Mouse (Mus musculus) thymus, postnatal 10 days (tissue): Measurements from ENCODE around the gene Sppl2c.
A peak's percentile ranks its signal among the peaks of the same experiment; 100 is the strongest.

Experiments
- DNase-seq, 2 experiments: peaks; one replicate each; pipeline ENCODE4 v3.0.0; 2021; ENCODE audit warnings: low spot score in 2 of 2

Sppl2c gene

DNA sequence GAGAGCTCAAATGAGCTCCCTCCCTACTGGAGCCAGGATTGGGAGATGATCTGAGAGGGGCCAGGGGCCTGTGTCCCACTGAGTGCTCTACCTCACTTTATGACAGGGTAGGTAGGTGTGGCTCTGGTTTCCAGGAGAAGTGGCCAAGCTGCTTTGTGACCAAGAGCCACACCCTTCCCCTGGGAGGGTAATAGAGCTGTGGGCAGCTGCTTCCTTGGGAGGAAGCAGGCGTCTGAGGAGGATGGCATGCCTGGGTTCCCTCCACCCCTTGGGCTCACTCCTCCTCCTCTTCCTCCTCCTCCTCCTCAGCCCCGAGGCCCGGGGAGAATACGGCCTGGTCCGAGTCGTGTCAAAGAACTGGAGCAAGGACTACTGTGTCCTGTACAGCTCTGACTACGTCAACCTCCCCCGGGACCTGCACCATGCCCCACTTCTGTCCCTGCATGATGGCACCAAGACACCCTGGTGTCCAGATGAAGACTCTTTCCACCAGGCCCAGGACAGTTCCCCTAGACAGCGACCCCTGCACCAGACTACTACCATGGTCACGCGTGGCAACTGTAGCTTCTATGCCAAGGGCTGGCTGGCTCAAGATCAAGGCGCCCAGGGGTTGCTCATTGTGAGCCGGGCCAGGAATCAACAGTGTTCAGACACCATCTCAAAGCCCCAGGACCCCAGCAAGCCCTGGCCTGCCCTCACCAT, at the start of gene Sppl2c:
Sppl2c (plus strand) TSS at position 193 of the 702 bp plus-strand sequence.
- DNase-seq: no peak

DNA sequence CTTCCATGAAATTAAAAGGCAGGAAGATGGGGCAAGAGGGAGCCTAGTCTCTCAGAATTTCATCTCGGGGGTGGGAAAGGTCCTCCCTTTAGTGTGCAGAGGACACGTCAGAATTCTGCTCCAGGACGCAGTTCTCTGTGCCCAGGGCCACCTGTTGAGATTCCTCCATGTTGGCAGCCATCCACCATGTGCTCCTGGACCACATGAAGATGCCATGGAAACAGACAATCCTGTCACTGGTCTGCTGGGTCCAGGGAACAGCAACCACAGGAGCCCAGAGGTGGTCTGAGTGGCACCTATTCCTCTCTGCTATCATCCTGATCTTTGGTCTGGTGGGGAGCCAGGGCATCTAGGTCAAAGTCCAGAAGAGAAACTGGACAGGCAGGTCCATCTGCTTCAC, 47.2 kb upstream of the Sppl2c start:
- no peak for DNase-seq

DNA sequence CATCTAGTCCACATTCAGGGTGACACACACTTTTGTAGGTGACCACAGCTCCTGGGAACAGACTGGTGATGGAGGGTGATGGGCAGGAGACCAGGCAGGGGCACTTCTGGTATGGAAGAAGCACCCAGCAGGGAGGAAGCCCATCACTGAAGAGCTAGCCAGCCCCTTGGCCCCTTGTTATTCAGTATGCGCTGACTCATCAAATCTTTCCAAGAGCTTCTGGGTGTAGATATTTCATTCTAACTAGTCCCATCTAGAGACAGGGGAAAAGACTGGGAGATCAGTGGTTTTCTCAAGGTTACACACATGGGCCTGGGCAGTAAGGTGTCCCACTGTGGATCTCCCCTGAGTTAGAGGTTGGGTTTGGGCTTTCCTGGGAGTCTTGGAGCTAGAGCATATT, 41.2 kb upstream of the Sppl2c start:
- no peak for DNase-seq

DNA sequence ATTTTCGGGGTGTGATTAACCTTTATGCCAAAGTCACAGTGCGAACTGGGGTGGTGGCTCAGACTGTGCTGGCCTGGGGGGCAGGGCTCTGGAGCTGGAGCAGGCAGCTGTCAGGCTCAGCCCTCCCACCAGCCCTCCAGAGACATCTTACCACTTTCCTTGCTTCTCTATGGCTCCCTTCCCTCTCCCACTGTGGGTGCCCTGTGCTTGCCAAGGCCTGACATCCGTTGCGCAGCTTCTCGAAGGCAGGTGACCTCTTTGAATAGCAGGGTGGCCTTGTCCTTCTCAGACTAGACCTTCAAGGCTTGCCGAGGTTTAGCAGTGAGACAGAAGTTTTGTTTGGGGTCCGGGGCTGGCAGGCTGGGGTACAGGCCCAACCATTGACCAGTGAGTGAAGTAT, 37.3 kb upstream of the Sppl2c start:
- no peak for DNase-seq

DNA sequence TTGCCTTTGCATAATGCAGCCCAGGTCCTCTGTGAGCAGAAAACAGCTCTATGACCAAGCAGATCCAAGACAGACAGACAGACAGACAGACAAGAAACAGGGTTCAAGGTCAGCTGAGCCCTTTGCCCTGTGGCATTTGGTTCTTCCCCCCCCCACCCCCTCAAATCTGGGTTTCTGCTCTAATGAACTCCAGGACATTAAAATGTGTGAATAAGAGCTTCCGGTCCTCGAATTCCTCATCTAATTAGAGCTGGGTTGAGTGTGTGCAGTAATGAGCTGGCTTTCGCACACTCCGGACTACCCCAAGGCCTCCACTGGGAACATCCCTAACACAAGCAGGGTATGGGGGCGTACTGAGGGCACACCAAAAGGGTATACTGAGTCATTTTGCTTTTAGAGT, 35.2 kb upstream of the Sppl2c start:
- DNase-seq: no peak

DNA sequence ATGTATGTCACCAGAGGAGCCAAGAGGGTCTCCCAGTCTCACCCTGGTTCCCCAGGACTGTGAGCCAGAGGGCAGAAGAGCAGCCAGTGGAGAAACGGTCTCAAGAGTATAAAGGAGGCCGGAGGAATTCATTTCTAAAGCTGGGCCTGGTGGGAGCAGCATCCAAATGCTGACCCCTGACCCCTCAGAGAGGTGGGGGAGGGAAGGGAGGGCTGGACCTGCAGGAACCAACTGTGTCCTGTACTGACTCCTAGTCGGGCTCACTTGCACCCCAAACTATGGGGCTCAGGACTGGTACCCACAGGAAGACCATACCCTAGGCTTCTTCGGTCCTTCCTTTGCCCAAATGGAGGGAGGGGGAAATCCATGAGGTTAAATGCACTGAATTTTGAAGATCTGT, 31.8 kb upstream of the Sppl2c start:
- no peak for DNase-seq

DNA sequence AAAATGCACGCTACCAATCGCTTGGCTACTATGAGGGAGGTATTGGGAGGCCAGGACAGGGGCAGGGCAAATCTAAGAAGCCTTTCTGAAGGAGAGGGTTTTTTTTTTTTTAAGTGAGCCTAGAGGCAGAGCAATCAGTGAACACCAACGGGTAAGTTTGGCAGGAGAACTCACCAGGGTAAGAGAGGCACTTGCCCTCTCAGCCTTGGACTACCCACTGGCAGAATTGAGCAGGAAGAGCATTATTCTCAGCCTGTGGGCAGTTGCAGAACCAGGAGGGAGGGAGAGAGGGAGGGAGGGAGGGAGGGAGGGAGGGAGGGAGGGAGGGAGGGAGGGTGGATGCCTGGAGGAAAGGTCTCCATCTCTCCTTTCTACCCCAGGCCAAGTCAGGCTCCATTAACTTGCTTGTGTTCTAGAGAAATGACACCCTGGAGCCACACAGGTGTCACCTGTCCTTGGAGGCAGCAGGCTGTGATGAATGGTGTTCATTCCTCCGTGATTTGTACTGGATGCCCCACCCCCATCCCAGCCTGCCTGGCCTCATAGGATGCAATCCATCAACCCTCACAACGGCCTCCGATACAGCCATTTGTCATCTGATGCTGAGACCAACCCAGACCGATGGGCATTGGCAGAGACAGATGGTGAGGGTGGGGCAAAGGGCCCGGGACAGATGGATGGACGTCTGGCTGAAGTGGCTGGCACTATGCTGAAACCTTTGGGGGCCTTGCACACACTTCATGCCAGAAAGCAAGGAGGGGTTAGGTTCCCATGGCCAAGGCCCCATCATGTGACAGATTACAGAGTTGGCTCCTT, 31.1 kb upstream of the Sppl2c start:
- DNase-seq: no peak

DNA sequence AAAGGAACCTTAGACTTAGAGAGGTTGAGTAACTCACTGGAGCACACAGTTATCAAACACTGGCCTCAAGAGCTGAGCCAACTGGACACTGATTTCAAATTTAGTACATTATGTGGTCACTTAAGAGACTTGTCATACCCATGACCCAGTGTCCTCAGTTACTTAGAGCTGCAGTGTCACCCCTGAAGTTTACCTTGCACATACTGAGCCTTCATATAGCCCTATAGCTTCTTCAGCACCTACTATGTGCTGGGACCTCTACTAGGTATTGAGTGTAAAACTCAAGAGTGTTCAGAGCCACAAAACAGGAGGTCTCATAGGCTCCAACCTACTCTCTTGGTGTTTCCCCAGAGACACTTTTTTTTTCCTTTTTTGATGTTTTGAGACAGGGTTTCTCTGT, 30.2 kb upstream of the Sppl2c start:
- no peak for DNase-seq

DNA sequence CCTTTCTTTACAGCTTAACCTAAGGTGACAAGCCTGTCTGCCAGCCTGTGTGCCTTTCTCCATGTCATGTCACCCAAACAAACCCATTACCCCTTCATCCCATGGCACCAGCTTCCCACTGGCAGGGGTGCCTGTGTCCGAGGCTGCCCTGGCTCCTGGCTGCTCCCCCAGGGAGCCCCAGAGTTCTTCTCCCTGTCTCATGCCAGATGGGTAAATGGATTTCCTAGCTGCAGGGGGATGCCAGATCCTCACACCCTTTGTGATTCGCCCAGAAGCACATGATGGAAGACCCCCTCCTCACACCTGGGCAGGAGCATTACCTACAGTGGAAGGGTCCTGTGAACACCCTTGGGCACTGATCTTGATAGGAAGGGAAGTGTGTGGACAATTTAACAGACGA, 29.7 kb upstream of the Sppl2c start:
- DNase-seq: no peak

DNA sequence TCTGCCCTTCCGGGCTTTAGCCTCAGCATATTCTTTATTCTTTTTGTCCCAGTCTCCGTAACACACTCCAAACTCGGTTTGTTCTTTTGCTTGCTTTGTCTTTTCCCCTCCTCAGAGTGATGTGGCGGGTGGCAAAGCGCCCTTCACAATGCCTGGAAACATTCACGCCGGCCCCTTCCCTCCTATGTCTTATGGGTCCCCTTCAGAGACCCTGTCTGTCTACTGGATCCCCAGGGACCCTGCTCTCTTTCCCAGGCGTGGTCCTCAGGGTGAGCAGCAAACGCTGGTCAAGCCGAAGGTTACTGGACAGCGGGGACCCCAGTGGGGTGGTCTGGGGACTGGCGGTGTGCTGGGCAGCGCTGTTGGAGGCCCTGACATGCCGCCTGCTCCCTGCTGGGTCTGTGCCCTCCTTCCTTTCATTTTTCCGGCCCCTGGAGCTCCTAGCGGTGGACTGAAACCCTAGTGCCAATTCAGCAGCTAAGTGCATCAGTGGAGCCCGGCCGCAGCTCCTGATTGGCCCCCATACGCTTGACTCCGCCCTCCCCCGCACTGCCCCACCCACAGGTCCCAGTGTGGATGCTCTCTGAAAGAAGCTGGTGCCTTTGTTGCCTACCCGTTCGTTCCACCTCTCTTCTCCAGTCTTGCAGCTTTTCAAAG, 28.4 kb upstream of the Sppl2c start:
- peak in 1 of 2 experiments; percentile 12 for DNase-seq

DNA sequence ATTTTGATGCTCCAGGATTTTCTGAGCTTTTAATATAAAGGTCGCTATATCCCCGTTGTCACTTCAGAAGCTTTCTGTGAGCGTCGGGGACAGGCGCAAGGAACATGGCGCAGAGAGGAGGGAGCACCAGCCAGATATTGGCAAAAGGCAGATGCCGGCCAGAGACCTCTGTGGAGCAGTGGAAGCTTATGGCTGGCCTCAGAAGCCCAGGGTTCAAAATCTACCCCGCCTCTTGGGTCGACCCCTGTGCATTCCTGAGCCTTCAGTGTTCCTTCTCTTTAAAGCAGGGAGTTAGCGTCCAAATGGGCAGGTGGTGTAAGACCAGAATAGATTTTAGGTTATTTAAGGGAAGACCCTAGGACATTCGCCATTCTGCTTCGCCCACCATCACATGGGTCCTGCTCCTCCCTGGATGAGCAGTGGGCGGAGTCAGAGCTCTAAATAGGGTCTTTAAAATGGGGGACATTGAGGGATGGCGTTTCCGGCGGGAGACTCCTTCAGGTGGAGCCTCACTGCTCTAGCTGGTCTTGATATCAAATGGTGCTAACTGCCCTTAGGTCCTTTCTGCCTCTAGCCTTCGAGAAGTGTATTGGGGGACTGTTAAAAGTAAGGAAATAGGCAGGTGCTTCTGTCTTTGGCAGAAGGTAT, 27.7 kb upstream of the Sppl2c start:
- DNase-seq: no peak

DNA sequence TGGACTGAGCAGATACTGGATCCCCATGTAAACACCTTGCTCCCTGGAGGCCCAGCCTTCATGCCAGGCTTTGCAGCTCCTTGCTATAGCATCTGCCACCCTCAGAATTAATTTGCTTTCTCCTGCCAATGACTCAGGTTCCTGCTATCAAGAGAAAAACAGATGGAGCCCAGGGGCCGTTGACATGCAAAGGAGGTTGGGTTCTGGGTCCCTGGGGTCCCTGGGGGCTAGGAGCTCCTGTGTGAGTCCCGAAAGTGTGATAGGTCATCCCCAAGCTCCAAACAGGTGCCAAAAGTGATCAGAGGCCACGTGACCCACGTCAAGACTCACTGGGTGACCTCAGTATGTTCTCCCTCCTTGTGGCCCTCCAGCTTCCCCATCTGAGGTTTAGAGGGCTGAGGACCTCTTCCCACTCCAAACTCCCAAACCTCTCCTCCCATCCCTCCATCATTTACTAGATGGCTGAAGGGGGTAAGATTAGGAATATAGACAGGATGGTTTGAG, 26.3 kb upstream of the Sppl2c start:
- DNase-seq: no peak

DNA sequence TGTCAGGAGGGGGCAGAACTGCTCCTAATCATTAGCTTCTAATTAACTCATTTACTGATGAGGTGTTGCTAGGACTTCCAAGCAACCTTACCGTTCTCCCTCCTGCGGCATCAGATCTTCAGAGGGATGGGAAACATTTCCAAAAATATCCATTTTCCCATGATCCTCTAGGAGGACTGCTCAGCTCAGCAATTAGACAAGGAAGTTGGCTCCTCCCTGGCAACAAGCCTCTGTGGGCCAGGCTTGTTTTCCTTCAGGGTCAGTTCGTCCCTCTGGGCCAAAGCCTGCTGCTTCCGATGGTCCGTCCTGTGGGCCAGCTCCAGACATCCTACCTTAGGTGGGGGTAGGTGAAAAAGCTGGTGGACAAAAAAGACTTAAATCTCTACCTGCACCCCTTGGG, 25.0 kb upstream of the Sppl2c start:
- no peak for DNase-seq

DNA sequence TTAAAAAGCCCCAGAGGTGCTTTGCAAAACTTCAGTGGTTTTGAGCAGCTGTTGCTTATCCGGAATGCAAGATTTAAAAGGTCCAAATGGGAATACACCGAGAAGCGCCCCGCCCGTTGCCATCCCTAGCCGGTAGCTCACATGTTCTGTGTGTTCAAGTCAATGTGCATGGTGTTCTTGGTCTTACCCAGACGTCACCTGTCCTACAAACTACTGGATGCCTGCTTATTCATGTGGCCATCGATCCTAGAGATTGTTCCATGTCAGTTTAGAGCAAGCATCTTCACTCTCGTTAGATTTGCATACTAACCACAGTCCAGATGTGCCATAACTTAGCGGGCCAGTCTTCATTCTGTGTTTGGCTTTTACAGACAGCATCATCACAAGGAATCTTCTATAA, 21.9 kb upstream of the Sppl2c start:
- DNase-seq: no peak

DNA sequence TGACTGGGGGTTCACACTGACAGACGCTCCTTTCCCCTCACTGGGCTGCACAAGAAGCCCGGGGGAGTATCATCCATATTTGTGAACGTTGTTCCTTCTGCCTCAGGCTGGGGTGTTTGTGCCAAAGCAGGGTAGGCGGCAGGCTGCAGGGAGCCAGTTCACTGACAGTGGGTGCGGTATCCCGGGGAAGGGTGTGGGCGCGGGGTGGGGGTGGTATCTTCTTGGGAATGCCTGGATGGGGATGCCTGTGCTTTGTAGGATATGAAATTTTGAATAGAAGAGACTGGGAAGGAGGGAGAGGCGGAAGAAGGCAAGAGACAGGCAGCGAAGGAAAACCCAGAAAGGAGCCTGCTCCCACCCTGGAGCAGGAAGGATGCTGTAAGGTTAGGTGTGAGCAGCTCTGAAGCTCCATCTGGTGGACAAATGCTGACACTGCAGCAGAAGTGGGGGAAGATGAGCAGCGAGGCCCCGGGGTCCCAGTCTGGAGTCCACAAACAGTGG, 14.8 kb upstream of the Sppl2c start:
- DNase-seq: peak in 1 of 2 experiments; percentile 46

DNA sequence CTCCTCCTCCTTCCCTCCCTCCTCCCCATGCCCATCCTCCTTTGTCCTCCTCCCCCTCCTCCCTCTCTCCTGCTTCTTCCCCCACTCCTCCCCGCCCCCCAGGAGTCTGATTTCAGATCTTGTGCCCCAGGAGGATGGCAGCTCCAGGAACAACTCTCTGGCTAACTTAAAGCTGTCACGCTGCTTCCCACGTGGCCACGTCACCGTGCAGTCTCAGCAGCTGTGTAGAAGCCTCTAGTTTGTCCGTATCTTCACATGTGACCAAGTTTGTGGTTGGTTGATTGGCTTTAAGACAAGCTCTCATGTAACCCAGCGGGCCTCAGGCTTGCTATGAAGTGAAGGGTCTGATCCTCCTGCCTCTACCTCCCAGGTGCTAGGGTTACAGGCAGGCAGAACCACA, 7.2 kb upstream of the Sppl2c start:
- DNase-seq: no peak

DNA sequence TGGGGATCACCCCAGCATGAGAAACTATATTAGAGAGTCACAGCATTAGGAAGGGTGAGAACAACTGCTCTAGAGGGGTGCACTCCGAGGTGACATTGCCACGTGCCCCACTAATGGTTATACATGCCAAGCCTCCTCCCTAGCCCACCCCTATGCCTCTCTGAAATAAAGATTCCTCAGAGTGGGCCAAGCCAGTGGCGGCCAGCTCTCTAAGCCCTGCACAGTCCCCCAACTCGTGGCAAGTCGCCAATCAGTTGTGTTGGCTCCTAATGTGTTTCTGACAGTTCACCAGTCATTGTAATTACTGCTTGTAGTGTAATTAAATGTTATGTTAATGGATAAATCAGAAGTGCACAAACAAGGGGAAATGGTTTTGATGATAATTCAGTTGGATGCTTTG, 6.3 kb upstream of the Sppl2c start:
- DNase-seq: no peak

DNA sequence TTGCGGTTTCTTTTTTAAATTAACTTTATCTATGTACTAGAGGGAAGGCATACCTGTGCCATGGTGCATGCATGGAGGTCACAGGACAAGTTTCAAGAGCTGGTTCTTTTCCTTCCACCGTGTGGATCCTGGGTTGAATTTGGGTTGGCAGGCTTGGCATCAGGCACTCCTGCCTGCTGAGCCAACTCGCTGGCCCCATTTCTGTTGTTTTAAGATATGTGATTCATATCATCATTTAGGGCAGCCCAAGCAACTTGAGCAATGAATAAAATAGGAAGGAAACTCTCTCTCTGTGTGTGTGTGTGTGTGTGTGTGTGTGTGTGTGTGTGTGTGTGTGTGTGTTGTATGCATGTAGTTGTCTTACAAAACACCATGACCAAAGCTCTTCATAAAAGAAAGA, 4.0 kb upstream of the Sppl2c start:
- no peak for DNase-seq

DNA sequence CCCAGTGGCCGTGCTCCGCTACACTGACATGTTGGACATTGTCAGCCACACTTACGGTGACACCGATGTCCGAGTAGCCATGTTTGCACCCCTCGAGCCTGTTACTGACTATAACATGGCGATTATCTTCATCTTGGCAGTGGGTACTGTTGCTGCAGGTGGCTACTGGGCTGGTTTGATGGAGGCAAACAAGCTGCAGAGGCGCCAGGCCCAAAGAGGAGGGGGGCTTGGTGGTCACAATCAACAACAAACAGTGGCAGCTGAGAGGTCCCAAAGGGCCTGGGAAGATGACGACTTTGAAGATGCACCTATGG, 667 bp downstream of the Sppl2c start:
- DNase-seq: no peak

DNA sequence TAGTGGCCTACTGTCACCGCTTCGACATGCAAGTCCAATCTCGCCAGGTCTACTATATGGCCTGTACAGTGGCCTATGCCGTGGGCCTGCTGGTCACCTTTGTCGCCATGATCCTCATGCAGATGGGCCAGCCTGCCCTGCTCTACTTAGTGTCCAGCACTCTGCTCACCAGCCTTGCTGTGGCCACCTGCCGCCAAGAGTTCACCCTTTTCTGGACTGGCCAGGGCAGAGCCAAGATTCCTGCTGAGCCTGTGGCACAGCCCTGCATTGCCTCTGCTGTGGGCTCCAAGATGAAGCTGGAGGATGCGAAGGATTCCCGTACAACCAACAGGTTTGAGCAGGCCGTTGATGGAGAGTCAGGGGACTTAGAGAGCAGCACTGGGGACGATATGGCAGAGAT, 1.6 kb downstream of the Sppl2c start:
- DNase-seq: no peak

DNA sequence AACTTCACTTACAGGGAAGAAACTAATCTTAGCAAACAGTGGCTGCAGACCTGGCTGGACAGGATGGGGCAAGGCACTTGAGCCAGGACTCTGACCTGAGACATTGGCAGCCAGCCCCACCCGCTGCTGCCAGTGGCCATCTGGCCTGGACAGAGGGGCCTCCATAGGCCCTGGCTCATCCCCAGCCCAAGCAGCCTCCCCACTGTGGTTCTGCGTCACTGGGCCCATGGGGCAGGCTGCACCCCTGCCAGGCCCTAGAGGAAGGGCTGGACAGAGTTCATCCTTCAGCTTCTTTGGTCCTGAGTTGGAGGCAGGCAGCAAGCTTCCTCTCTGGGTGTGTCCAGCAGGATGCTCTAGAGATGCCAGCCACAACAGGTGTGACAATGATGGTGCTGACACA, 3.9 kb downstream of the Sppl2c start:
- no peak for DNase-seq

DNA sequence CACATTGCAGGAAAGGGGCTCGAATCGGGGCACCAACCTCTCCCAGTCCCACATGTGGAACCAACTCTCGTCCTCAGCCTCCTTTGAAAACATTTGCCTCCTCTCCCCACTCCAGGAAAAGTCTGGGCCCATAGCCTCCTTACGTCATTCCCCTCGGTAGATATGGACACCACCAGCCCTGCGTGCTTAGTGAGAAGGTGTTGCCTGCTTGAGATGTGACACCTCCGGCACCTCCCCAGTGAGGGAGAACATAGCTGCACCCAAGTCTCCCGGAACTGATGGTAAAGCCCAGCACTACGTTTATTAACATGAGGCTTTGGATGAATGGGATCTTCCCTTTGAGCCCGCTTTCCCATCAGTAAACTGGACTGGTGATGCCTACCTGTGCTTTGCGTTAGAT, 9.3 kb downstream of the Sppl2c start:
- DNase-seq: no peak
